Mouse (Mus musculus) CH12.LX (cell line): ENCODE results near the gene Pla1a.

Experiments used
- CTCF ChIP-seq, 2 experiments: IDR thresholded peaks in 1 of 2; conservative IDR thresholded peaks in 1 of 2; 2 replicates each; pipeline ENCODE4 v1.5.1; 2011 to 2012; ENCODE audit warnings: low read depth in 2 of 2, low read length in 2 of 2, improper control_type of control experiment in 1 of 2, inconsistent platforms in 1 of 2, mild to moderate bottlenecking in 1 of 2, moderate library complexity in 1 of 2
- MAFK ChIP-seq: IDR thresholded peaks from 2 replicates; pipeline ENCODE4 v1.6.1; 2011; ENCODE audit warnings: low read length, improper control_type of control experiment; ENCODE audit not compliant: insufficient replicate concordance
- NRF1 ChIP-seq: IDR thresholded peaks from 2 replicates; pipeline ENCODE4 v1.6.1; 2014; ENCODE audit warnings: low read depth, mild to moderate bottlenecking, inconsistent platforms, low read length, improper control_type of control experiment, moderate library complexity
- POLR2A ChIP-seq: IDR thresholded peaks from 2 replicates; pipeline ENCODE4 v1.6.1; 2011; ENCODE audit warnings: low read depth, mild to moderate bottlenecking, improper control_type of control experiment, low read length
- POLR2AphosphoS2 ChIP-seq: IDR thresholded peaks from 2 replicates; pipeline ENCODE4 v1.6.1; 2011; ENCODE audit warnings: low read depth, low read length, improper control_type of control experiment

GRCm38 (mm10) chr16:38447366-38447765, 14.4 kb upstream of the Pla1a start:
- TF ChIP-seq POLR2AphosphoS2, result no peak
- TF ChIP-seq CTCF (conservative IDR thresholded peaks at IDR 0.05 in 1 of 2, IDR thresholded peaks at IDR 0.05 in 1 of 2; ENCODE audit: low read depth in 2 of 2, low read length in 2 of 2), result peak in 1 of 2 experiments; percentile 43; a peak in 2 of 4 replicates
- no peak for TF ChIP-seq MAFK
- TF ChIP-seq POLR2A, result no peak
- no peak for TF ChIP-seq NRF1
